ENCODE assay signal across 8 mouse cellular contexts in genomic region chr5:100518049-100519026, GRCm38 (mm10). TPM values are rescaled to one million over a fixed set of nuclear protein-coding genes. Genes with fewer than 3 reads are reported as not detected.
A peak's percentile ranks its signal among the peaks of the same experiment; 100 is the strongest.
DNase-seq lines count a peak whose midpoint lies in the region; ATAC-seq and TF ChIP-seq lines count a peak whose summit lies in the region.

Gene Cops4, plus strand, starts transcription at chr5:100518309.

- peak within 1 kb of the TSS; percentile 88 for H3K9ac ChIP-seq in hindbrain, embryonic 13.5 days

- peaks cover 22% of the 10 kb centered on the region for H3K4me1 ChIP-seq in hindbrain, embryonic 13.5 days (replicated peaks)

- no peaks in the 10 kb centered on the region for H3K9me3 ChIP-seq in hindbrain, embryonic 13.5 days

- TF ChIP-seq CTCF in Patski (IDR thresholded peaks at IDR 0.05), result no peak

- peak within 1 kb of the TSS; percentile 83 for H3K27ac ChIP-seq in hindbrain, embryonic 13.5 days

- POLR2A ChIA-PET in Patski (lab: Charles Lee), result interaction anchor here (0.7 to 1.4 kb wide), 5 partner anchors 12 to 105 kb away, joined by 3 to 5 read pairs (median 3); partner anchors contain the start of gene Lin54

- peak within 1 kb of the TSS; percentile 82 for H3K4me2 ChIP-seq in hindbrain, embryonic 13.5 days

- H3K27me3 ChIP-seq in Patski, result no peaks in the 10 kb centered on the region
- peaks cover 20% of the 10 kb centered on the region for H3K27me3 ChIP-seq in hindbrain, embryonic 13.5 days

- CTCF ChIA-PET in Patski (lab: Charles Lee), result interaction anchor here (0.9 to 3.0 kb wide), 7 partner anchors 10 to 117 kb away, joined by 3 to 11 read pairs (median 3); no protein-coding TSS in a partner anchor

- peak; percentile 95 for ATAC-seq in Patski
- ATAC-seq in hindbrain, embryonic 13.5 days (ENCODE audit: low FRiP score), result peak; percentile 100

- H3K36me3 ChIP-seq in hindbrain, embryonic 13.5 days, result 0 out of 2 replicates have a peak, but pooled peaks cover 4% of the 10 kb centered on the region

- DNase-seq in Patski (ENCODE audit: low read depth, low spot score), result peak; percentile 97
- peak; percentile 96 to 97 for DNase-seq in cerebellum, postnatal 14 days
- DNase-seq in frontal cortex, postnatal 14 days (ENCODE audit: low spot score in 2 of 2), result peak; percentile 92 to 96
- DNase-seq in layer of hippocampus, postnatal 25 days (ENCODE audit: extremely low spot score in 1 of 2, low spot score in 1 of 2), result peak; percentile 78 to 80
- peak; percentile 99 for DNase-seq in lung, postnatal 25 days (ENCODE audit: low spot score)
- peak; percentile 99 for DNase-seq in retina, embryonic 14.5 days (ENCODE audit: low spot score)
- DNase-seq in thymus, postnatal 4 days, result peak; percentile 94

- in situ Hi-C loops in Patski (cut with MboI; ENCODE audit: low pct_unique_long_range_greater_than_20kb), result loop anchor here (5.0 kb wide), 1 partner anchor 86 kb away; no protein-coding TSS in a partner anchor

- under 1% methylated on average over 64 of the region's 64 CpGs for WGBS in hindbrain, embryonic 13.5 days

- peak within 1 kb of the TSS; percentile 81 for H3K4me3 ChIP-seq in hindbrain, embryonic 13.5 days

RNA-seq across cellular contexts. Expression of gene Cops4, which starts in this region (rescaled TPM):
- polyA plus RNA-seq in Patski (2021), result 132 TPM
- 192 and 196 TPM in 2 replicates for polyA plus RNA-seq in hindbrain, embryonic 13.5 days (2015; fragmentation: Nextera tagmentation; extraction: Ambion mirVana)
- 10 to 100 TPM; 79.0 to 84.4 TPM for total RNA-seq in layer of hippocampus, postnatal 25 days (2021)

Comparison
In these comparisons a context has a peak if more than half of its experiments do, and no peak if none do; other contexts are left out.
1. Peak in every context shown above with its lines: DNase-seq, ATAC-seq, H3K4me3 ChIP-seq and H3K27ac ChIP-seq.